Mouse (Mus musculus) megakaryocyte-erythroid progenitor cell, adult 5-6 weeks (primary cell): Measurements from ENCODE around the gene Fuom. TPM values are rescaled to one million over a fixed set of nuclear protein-coding genes. Genes with fewer than 3 reads are reported as not detected.

Experiments used
- ATAC-seq: replicated peaks from 2 replicates; pipeline ENCODE4 v1.8.0; 2016; ENCODE audit warnings: mild to moderate bottlenecking, inconsistent platforms; ENCODE audit not compliant: severe bottlenecking, poor library complexity, low FRiP score, low TSS enrichment
- total RNA-seq, 2 experiments: library from RNA; stranded (forward) in 1 of 2; stranded (reverse) in 1 of 2; fragments of 200-1000, 215-1000 nt in 1 of 2; fragments of >200 nt in 1 of 2; fragmentation: Nextera tagmentation in 1 of 2; gene quantifications; 2 replicates each; pipeline ENCODE4 v1.2.3; 2014 to 2017

Gene Fuom
- total RNA-seq, 2 experiments from 2014 or later = 4.1 TPM; not detected in 1

- no peak for ATAC-seq
Observed at GRCm38 (mm10) chr7:140061832-140062130, 40.5 kb downstream of the Fuom start.

- no peak for ATAC-seq
Observed at GRCm38 (mm10) chr7:140060936-140061831, 41.1 kb downstream of the Fuom start.

- ATAC-seq = no peak
Observed at GRCm38 (mm10) chr7:140059601-140060000, 42.6 kb downstream of the Fuom start.

DNA sequence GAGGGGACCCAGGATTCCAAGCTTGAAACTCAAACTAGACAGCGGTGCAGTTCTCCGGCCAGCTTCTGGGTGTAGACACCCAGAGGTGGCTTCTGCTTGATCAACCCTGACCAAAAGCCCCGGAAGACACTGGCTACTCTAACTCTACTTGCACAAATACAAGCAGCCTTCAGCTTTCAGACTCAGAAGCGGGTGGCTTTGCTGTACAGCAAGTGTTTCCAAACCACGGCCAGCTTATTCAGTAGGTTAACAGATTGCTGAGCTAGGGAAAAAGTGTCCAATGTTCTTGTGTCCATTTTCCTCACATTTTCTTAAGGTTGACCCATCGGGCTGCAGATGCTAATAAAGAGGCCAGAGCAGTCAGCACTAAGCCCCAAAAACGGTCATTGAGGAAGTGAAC lies 43.7 kb downstream of the Fuom start:
- no peak for ATAC-seq

GRCm38 (mm10) chr7:140057413-140058407 lies 44.5 kb downstream of the Fuom start:
- no peak for ATAC-seq

GRCm38 (mm10) chr7:140054124-140054523 lies 48.1 kb downstream of the Fuom start:
- ATAC-seq = no peak

GRCm38 (mm10) chr7:140049115-140049689 lies 53.0 kb downstream of the Fuom start:
- peak; percentile 62 for ATAC-seq

DNA sequence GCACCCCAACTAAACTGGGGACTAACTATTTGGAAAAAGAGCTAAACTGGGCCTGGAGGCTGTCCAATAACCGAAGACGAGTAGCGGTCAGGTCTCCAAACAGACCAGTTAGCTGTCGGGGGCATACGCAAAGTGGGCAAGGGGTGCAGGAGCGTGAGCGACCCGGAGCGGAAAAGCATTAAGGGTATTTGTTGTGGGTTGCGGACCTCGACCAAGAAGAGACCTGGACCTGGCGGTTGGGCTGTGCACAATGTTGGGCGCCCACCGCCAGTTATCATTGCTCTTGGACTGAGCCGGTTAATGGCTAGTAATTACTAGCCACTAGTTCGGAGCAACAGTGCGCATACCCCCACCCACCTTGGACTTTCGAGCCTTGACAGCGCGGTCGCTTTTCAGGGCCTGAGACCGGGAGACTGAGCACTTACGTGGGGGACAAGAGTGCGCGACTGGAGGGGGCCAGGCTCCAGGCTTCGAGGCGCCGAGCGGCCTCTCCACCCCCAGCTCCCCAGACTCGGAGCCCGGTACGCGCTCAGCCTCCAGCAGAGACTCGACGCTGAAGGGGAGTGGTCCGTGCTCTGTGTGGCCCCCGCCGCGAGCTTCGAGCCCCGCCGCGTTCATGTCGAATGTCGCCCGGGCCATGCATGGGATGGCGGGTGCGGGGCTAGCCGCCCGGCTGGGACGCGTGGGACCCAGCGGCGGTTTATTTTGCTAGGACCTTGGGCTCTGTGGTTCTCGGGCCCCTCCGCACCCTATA lies 53.7 kb downstream of the Fuom start, which contains the start of gene Msx3:
Gene Msx3 (minus strand): TSS at position 729 of the 754 bp plus-strand sequence.
- no peak for ATAC-seq

- ATAC-seq = 0 out of 2 replicates have a peak, but pooled peaks have one; percentile 11
Observed at GRCm38 (mm10) chr7:140047811-140048311, 54.4 kb downstream of the Fuom start.

Other genes with a start within 250 kb of the Fuom start
- not detected in 2 replicates for gene Kndc1, start 207.7 kb downstream of the Fuom start, total RNA-seq (2014; fragmentation: Nextera tagmentation)
- gene Kndc1, start 207.7 kb downstream of the Fuom start, total RNA-seq (2017) = not detected in 2 replicates
- gene Utf1, start 158.7 kb downstream of the Fuom start, total RNA-seq (2014; fragmentation: Nextera tagmentation) = not detected in 2 replicates
- not detected in 2 replicates for gene Utf1, start 158.7 kb downstream of the Fuom start, total RNA-seq (2017)
- gene 6430531B16Rik, start 123.7 kb downstream of the Fuom start, total RNA-seq (2014; fragmentation: Nextera tagmentation) = not detected in 2 replicates
- gene 6430531B16Rik, start 123.7 kb downstream of the Fuom start, total RNA-seq (2017) = 1.0 TPM in 1 of 2 replicates, not detected in the other
- 1.5 and 4.5 TPM in 2 replicates for gene Adam8, start 109.9 kb downstream of the Fuom start, total RNA-seq (2014; fragmentation: Nextera tagmentation)
- gene Adam8, start 109.9 kb downstream of the Fuom start, total RNA-seq (2017) = 0.34 and 2.6 TPM in 2 replicates
- 21.3 and 34.7 TPM in 2 replicates for gene Zfp511, start 66.0 kb downstream of the Fuom start, total RNA-seq (2014; fragmentation: Nextera tagmentation)
- gene Zfp511, start 66.0 kb downstream of the Fuom start, total RNA-seq (2017) = 22.0 and 26.9 TPM in 2 replicates
- gene Tubgcp2, start 65.8 kb downstream of the Fuom start, total RNA-seq (2014; fragmentation: Nextera tagmentation) = 29.3 and 37.6 TPM in 2 replicates
- gene Tubgcp2, start 65.8 kb downstream of the Fuom start, total RNA-seq (2017) = 38.2 and 41.2 TPM in 2 replicates
- not detected in 2 replicates for gene Msx3, start 53.4 kb downstream of the Fuom start, total RNA-seq (2014; fragmentation: Nextera tagmentation)
- gene Msx3, start 53.4 kb downstream of the Fuom start, total RNA-seq (2017) = not detected in 2 replicates
- gene Caly, start 19.9 kb downstream of the Fuom start, total RNA-seq (2014; fragmentation: Nextera tagmentation) = not detected in 2 replicates
- not detected in 2 replicates for gene Caly, start 19.9 kb downstream of the Fuom start, total RNA-seq (2017)
- gene Prap1, start 9.0 kb downstream of the Fuom start, total RNA-seq (2014; fragmentation: Nextera tagmentation) = not detected in 2 replicates
- not detected in 2 replicates for gene Prap1, start 9.0 kb downstream of the Fuom start, total RNA-seq (2017)
- 15.1 and 22.1 TPM in 2 replicates for gene Paox, start 13.4 kb upstream of the Fuom start, total RNA-seq (2014; fragmentation: Nextera tagmentation)
- 4.1 and 6.9 TPM in 2 replicates for gene Paox, start 13.4 kb upstream of the Fuom start, total RNA-seq (2017)
- gene Echs1, start 14.0 kb upstream of the Fuom start, total RNA-seq (2014; fragmentation: Nextera tagmentation) = 50.1 and 62.9 TPM in 2 replicates
- 52.5 and 85.0 TPM in 2 replicates for gene Echs1, start 14.0 kb upstream of the Fuom start, total RNA-seq (2017)
- 39.7 and 53.5 TPM in 2 replicates for gene Mtg1, start 35.1 kb upstream of the Fuom start, total RNA-seq (2014; fragmentation: Nextera tagmentation)
- gene Mtg1, start 35.1 kb upstream of the Fuom start, total RNA-seq (2017) = 8.3 and 13.0 TPM in 2 replicates
- 0.83 TPM in 1 of 2 replicates, not detected in the other for gene Sprn, start 52.4 kb upstream of the Fuom start, total RNA-seq (2014; fragmentation: Nextera tagmentation)
- not detected in 2 replicates for gene Sprn, start 52.4 kb upstream of the Fuom start, total RNA-seq (2017)
- gene Olfr522, start 62.3 kb upstream of the Fuom start, total RNA-seq (2014; fragmentation: Nextera tagmentation) = not detected in 2 replicates
- not detected in 2 replicates for gene Olfr522, start 62.3 kb upstream of the Fuom start, total RNA-seq (2017)
- not detected in 2 replicates for gene Olfr523, start 70.8 kb upstream of the Fuom start, total RNA-seq (2014; fragmentation: Nextera tagmentation)
- gene Olfr523, start 70.8 kb upstream of the Fuom start, total RNA-seq (2017) = not detected in 2 replicates
- not detected in 2 replicates for gene Olfr524, start 103.5 kb upstream of the Fuom start, total RNA-seq (2014; fragmentation: Nextera tagmentation)
- not detected in 2 replicates for gene Olfr524, start 103.5 kb upstream of the Fuom start, total RNA-seq (2017)
- not detected in 2 replicates for gene Cd163l1, start 115.8 kb upstream of the Fuom start, total RNA-seq (2014; fragmentation: Nextera tagmentation)
- gene Cd163l1, start 115.8 kb upstream of the Fuom start, total RNA-seq (2017) = 0.19 TPM in 1 of 2 replicates, not detected in the other
- not detected in 2 replicates for gene 5830411N06Rik, start 144.8 kb upstream of the Fuom start, total RNA-seq (2014; fragmentation: Nextera tagmentation)
- gene 5830411N06Rik, start 144.8 kb upstream of the Fuom start, total RNA-seq (2017) = not detected in 2 replicates
- not detected in 2 replicates for gene Olfr525, start 218.4 kb upstream of the Fuom start, total RNA-seq (2014; fragmentation: Nextera tagmentation)
- gene Olfr525, start 218.4 kb upstream of the Fuom start, total RNA-seq (2017) = not detected in 2 replicates
- gene Olfr527, start 231.6 kb upstream of the Fuom start, total RNA-seq (2014; fragmentation: Nextera tagmentation) = not detected in 2 replicates
- not detected in 2 replicates for gene Olfr527, start 231.6 kb upstream of the Fuom start, total RNA-seq (2017)